Mouse (Mus musculus): ENCODE measurements around the gene Vmn1r131. TPM values are rescaled to one million over a fixed set of nuclear protein-coding genes. Genes with fewer than 3 reads are reported as not detected.
"Not testable (repeated sequence)": the region's sequence is repeated elsewhere in the genome, so short reads cannot be mapped to it uniquely, and the experiment has no call there.

The Vmn1r131 gene
- not detected in 2 replicates for polyA plus RNA-seq (2015; fragmentation: Nextera tagmentation; extraction: Ambion mirVana)

- not testable (repeated sequence) for H3K27me3 ChIP-seq; H3K9ac ChIP-seq; H3K36me3 ChIP-seq; H3K4me1 ChIP-seq; H3K4me2 ChIP-seq; H3K27ac ChIP-seq; H3K4me3 ChIP-seq (replicated peaks); H3K9me3 ChIP-seq (replicated peaks); ATAC-seq (replicated peaks; ENCODE audit: low FRiP score)
- no CpG with 5 or more reads among the region's 2 CpGs for WGBS
Measured at GRCm38 (mm10) chr7:21545990-21546389, at the start of gene Vmn1r131. Gene Vmn1r131 (minus strand): TSS chr7:21546090.

DNA sequence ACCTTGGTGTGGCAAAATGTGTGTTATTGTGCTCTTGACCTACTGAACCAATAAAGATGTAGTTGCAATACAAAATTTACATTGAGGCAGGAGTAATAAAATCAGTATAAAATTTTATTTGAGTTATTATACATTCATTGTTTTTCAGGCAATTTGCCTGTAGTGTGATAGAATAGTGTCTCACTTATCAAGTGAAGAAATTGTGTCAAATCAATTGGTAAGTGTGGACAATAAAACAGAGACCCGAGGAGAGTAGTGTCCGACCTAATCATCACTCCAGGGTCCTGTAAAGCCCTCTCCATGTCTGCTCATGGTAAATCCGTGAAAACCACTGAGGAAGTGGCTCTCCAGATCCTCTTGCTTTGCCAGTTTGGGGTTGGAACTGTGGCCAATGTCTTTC is 34.4 kb downstream of the Vmn1r131 start, which contains the start of gene Vmn1r130:
Gene Vmn1r130 (plus strand): TSS at position 301 of the 400 bp plus-strand sequence.
- not testable (repeated sequence) for H3K9me3 ChIP-seq (replicated peaks); H3K27ac ChIP-seq; H3K9ac ChIP-seq; H3K4me3 ChIP-seq (replicated peaks); H3K4me1 ChIP-seq; ATAC-seq (replicated peaks; ENCODE audit: low FRiP score); H3K4me2 ChIP-seq; H3K36me3 ChIP-seq; H3K27me3 ChIP-seq
- WGBS, result no CpG with 5 or more reads among the region's 3 CpGs

Other genes starting within 250 kb of the Vmn1r131 start
- not detected in 2 replicates for gene Vmn1r126, start 244.6 kb downstream of the Vmn1r131 start, polyA plus RNA-seq (2015; fragmentation: Nextera tagmentation; extraction: Ambion mirVana)
- not detected in 2 replicates for gene Vmn1r127, start 226.2 kb downstream of the Vmn1r131 start, polyA plus RNA-seq (2015; fragmentation: Nextera tagmentation; extraction: Ambion mirVana)
- not detected in 2 replicates for gene Vmn1r128, start 196.7 kb downstream of the Vmn1r131 start, polyA plus RNA-seq (2015; fragmentation: Nextera tagmentation; extraction: Ambion mirVana)
- not detected in 2 replicates for gene Vmn1r129, start 184.8 kb downstream of the Vmn1r131 start, polyA plus RNA-seq (2015; fragmentation: Nextera tagmentation; extraction: Ambion mirVana)
- gene Gm6882, start 113.3 kb downstream of the Vmn1r131 start, polyA plus RNA-seq (2015; fragmentation: Nextera tagmentation; extraction: Ambion mirVana), result not detected in 2 replicates
- gene Vmn1r130, start 34.3 kb downstream of the Vmn1r131 start, polyA plus RNA-seq (2015; fragmentation: Nextera tagmentation; extraction: Ambion mirVana), result not detected in 2 replicates
- gene Vmn1r132, start 68.0 kb upstream of the Vmn1r131 start, polyA plus RNA-seq (2015; fragmentation: Nextera tagmentation; extraction: Ambion mirVana), result not detected in 2 replicates
- gene Gm4175, start 215.4 kb upstream of the Vmn1r131 start, polyA plus RNA-seq (2015; fragmentation: Nextera tagmentation; extraction: Ambion mirVana), result not detected in 2 replicates